Mouse (Mus musculus): Measurements from ENCODE around the gene Atp1a4. TPM values are rescaled to one million over a fixed set of nuclear protein-coding genes. Genes with fewer than 3 reads are reported as not detected.

Atp1a4 gene
- polyA plus RNA-seq, 2 experiments: 0.03 TPM; not detected in 1

GRCm38 (mm10) chr1:172200871-172201447, 57.3 kb downstream of the Atp1a4 start:
- ATAC-seq (ENCODE audit: low FRiP score, low read depth) (no peak), DNase-seq (ENCODE audit: low spot score) (no peak)
- no peaks in the 10 kb centered on the region for H3K27me3 ChIP-seq (ENCODE audit: control insufficient read depth, insufficient read depth, low read length)
- peaks cover 66% of the 10 kb centered on the region for H3K36me3 ChIP-seq (ENCODE audit: control insufficient read depth, insufficient read depth, low read length)
- no peaks in the 10 kb centered on the region for H3K9me3 ChIP-seq (ENCODE audit: control insufficient read depth, low read length)
- WGBS: 39% methylated on average over 7 of the region's 7 CpGs
- H3K4me3 ChIP-seq (replicated peaks; ENCODE audit: low read length): no peak overlapping the region
- H3K4me1 ChIP-seq (ENCODE audit: control insufficient read depth, insufficient read depth, low read length): peaks cover 46% of the 10 kb centered on the region
- no peak overlapping the region for H3K9ac ChIP-seq (ENCODE audit: low read depth, low read length, severe bottlenecking)
- TF ChIP-seq POLR2A (IDR thresholded peaks at IDR 0.05; ENCODE audit: borderline replicate concordance, extremely low read depth, insufficient read depth, insufficient read length): no peak
- peak overlapping the region; percentile 38; the same call in 1 of the 2 replicates for H3K27ac ChIP-seq (replicated peaks; ENCODE audit: low read depth, low read length)
- no peak overlapping the region for H3K4me2 ChIP-seq (replicated peaks; ENCODE audit: low read depth, low read length, severe bottlenecking)

- no peak overlapping the region for H3K27ac ChIP-seq (replicated peaks; ENCODE audit: low read depth, low read length)
- H3K9me3 ChIP-seq (ENCODE audit: control insufficient read depth, low read length): no peaks in the 10 kb centered on the region
- ATAC-seq (ENCODE audit: low FRiP score, low read depth): no peak
- WGBS: 82% methylated on average over 5 of the region's 5 CpGs
- H3K27me3 ChIP-seq (ENCODE audit: control insufficient read depth, insufficient read depth, low read length): no peaks in the 10 kb centered on the region
- peaks cover 73% of the 10 kb centered on the region for H3K36me3 ChIP-seq (ENCODE audit: control insufficient read depth, insufficient read depth, low read length)
- no peak overlapping the region for H3K4me2 ChIP-seq (replicated peaks; ENCODE audit: low read depth, low read length, severe bottlenecking)
- H3K4me3 ChIP-seq (replicated peaks; ENCODE audit: low read length): no peak overlapping the region
- no peak for DNase-seq (ENCODE audit: low spot score)
- TF ChIP-seq POLR2A (IDR thresholded peaks at IDR 0.05; ENCODE audit: borderline replicate concordance, extremely low read depth, insufficient read depth, insufficient read length): no peak
- no peak overlapping the region for H3K9ac ChIP-seq (ENCODE audit: low read depth, low read length, severe bottlenecking)
- peaks cover 38% of the 10 kb centered on the region for H3K4me1 ChIP-seq (ENCODE audit: control insufficient read depth, insufficient read depth, low read length)
Measured at GRCm38 (mm10) chr1:172200161-172200560, 58.1 kb downstream of the Atp1a4 start.

GRCm38 (mm10) chr1:172198996-172199395, 59.2 kb downstream of the Atp1a4 start:
- no peak overlapping the region for H3K27ac ChIP-seq (replicated peaks; ENCODE audit: low read depth, low read length)
- H3K4me2 ChIP-seq (replicated peaks; ENCODE audit: low read depth, low read length, severe bottlenecking): no peak overlapping the region
- H3K36me3 ChIP-seq (ENCODE audit: control insufficient read depth, insufficient read depth, low read length): peaks cover 84% of the 10 kb centered on the region
- no peak overlapping the region for H3K9ac ChIP-seq (ENCODE audit: low read depth, low read length, severe bottlenecking)
- TF ChIP-seq POLR2A (IDR thresholded peaks at IDR 0.05; ENCODE audit: borderline replicate concordance, extremely low read depth, insufficient read depth, insufficient read length): no peak
- H3K4me3 ChIP-seq (replicated peaks; ENCODE audit: low read length): no peak overlapping the region
- DNase-seq (ENCODE audit: low spot score) (no peak), ATAC-seq (ENCODE audit: low FRiP score, low read depth) (no peak)
- 87% methylated on average over 4 of the region's 4 CpGs for WGBS
- no peaks in the 10 kb centered on the region for H3K27me3 ChIP-seq (ENCODE audit: control insufficient read depth, insufficient read depth, low read length)
- peaks cover 29% of the 10 kb centered on the region for H3K4me1 ChIP-seq (ENCODE audit: control insufficient read depth, insufficient read depth, low read length)
- no peaks in the 10 kb centered on the region for H3K9me3 ChIP-seq (ENCODE audit: control insufficient read depth, low read length)

GRCm38 (mm10) chr1:172198316-172198715, 59.9 kb downstream of the Atp1a4 start:
- DNase-seq (ENCODE audit: low spot score) (no peak), ATAC-seq (ENCODE audit: low FRiP score, low read depth) (no peak)
- Histone ChIP-seq H3K4me1 (ENCODE audit: control insufficient read depth, insufficient read depth, low read length) (peaks cover 22% of the 10 kb centered on the region), H3K9ac (ENCODE audit: low read depth, low read length, severe bottlenecking) (no peak overlapping the region), H3K4me3 (replicated peaks; ENCODE audit: low read length) (no peak overlapping the region), H3K27ac (replicated peaks; ENCODE audit: low read depth, low read length) (no peak overlapping the region), H3K4me2 (replicated peaks; ENCODE audit: low read depth, low read length, severe bottlenecking) (no peak overlapping the region), H3K27me3 (ENCODE audit: control insufficient read depth, insufficient read depth, low read length) (no peaks in the 10 kb centered on the region), H3K9me3 (ENCODE audit: control insufficient read depth, low read length) (no peaks in the 10 kb centered on the region), H3K36me3 (ENCODE audit: control insufficient read depth, insufficient read depth, low read length) (peaks cover 91% of the 10 kb centered on the region)
- TF ChIP-seq POLR2A (IDR thresholded peaks at IDR 0.05; ENCODE audit: borderline replicate concordance, extremely low read depth, insufficient read depth, insufficient read length): no peak
- WGBS: 87% methylated on average over 8 of the region's 8 CpGs

GRCm38 (mm10) chr1:172197851-172198250, 60.4 kb downstream of the Atp1a4 start:
- Histone ChIP-seq H3K9ac (ENCODE audit: low read depth, low read length, severe bottlenecking) (no peak overlapping the region), H3K9me3 (ENCODE audit: control insufficient read depth, low read length) (no peaks in the 10 kb centered on the region), H3K27ac (replicated peaks; ENCODE audit: low read depth, low read length) (no peak overlapping the region), H3K4me2 (replicated peaks; ENCODE audit: low read depth, low read length, severe bottlenecking) (no peak overlapping the region), H3K36me3 (ENCODE audit: control insufficient read depth, insufficient read depth, low read length) (peaks cover 91% of the 10 kb centered on the region), H3K4me1 (ENCODE audit: control insufficient read depth, insufficient read depth, low read length) (peaks cover 17% of the 10 kb centered on the region), H3K27me3 (ENCODE audit: control insufficient read depth, insufficient read depth, low read length) (no peaks in the 10 kb centered on the region), H3K4me3 (replicated peaks; ENCODE audit: low read length) (no peak overlapping the region)
- TF ChIP-seq POLR2A (IDR thresholded peaks at IDR 0.05; ENCODE audit: borderline replicate concordance, extremely low read depth, insufficient read depth, insufficient read length): no peak
- 92% methylated on average over 5 of the region's 5 CpGs for WGBS
- ATAC-seq (ENCODE audit: low FRiP score, low read depth) (no peak), DNase-seq (ENCODE audit: low spot score) (no peak)

Measured in limb, embryonic 14.5 days (tissue).